9 mouse cellular contexts compared by ENCODE assay signal in the genomic region with DNA sequence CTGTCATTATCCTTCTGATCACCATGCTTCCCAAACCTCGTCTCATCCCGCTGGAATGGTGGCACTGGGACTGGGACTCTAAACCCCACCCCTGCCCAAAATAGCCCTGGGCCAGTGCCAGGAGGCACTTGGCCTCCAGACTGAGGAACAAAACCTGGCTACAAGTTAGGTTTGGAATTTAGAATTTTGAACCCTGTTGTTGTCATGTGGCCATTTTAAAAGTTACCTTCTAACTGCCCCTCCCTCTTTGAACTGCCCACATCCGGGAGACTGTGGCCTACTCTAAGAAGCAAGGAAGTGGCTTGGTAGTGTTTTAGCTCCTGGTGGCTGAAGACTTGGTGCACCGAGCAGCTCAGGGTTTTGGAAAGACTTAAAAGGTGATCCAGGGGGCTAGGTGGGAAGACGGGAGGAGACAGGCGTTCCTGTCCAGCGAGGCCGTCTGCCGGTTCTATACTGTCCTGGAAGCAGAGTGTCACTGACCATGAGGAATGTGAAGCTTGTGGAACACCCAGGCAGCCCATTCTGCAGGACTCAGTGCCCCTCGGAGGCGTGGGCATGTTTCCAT. TPM values are rescaled to one million over a fixed set of nuclear protein-coding genes. Genes with fewer than 3 reads are reported as not detected.
DNase-seq lines count a peak whose midpoint lies in the region; ATAC-seq lines count a peak whose summit lies in the region.
"Had no signal": no experiment of that assay in that cellular context is flagged by ENCODE, and none has a peak within 500 bp of the region (broad histone marks: within the 10 kb centered on the region; RNA-seq: fewer than 3 reads in every experiment).

No protein-coding gene starts in this region.

- intact Hi-C loops in gastrocnemius, postnatal 14 days (cut with DNase I; ENCODE audit: low total_unique reads): no loop called here

- DNase-seq in adrenal gland, postnatal 10 days: peak; percentile 67
- no peak for DNase-seq in adrenal gland, adult 8-10 months
- DNase-seq in 416B (ENCODE audit: low read depth): peak; percentile 56
- DNase-seq in gastrocnemius, postnatal 14 days: peak; percentile 29
- peak; percentile 53 for DNase-seq in kidney, adult 18-20 months
- DNase-seq in embryo, embryonic 10.5 days (ENCODE audit: low spot score): no peak
- DNase-seq in layer of hippocampus, adult 9-10 months (ENCODE audit: low spot score): no peak
- DNase-seq: right cerebral cortex, postnatal 25 days had no signal

- no peak for ATAC-seq in erythroblast, adult 5-6 weeks (replicated peaks; ENCODE audit: low FRiP score, poor library complexity, severe bottlenecking)

RNA-seq across cellular contexts. Expression of a gene that starts 13.4 kb away (rescaled TPM):
- 10 to 100 TPM; 17.6 to 22.5 TPM for total RNA-seq in adrenal gland, postnatal 10 days (2021)
- 10 to 100 TPM; 32.6 to 45.6 (median 42.3) TPM for total RNA-seq in adrenal gland, adult 8-10 months (2022)
- 10 to 100 TPM; 11.6 to 13.1 TPM for total RNA-seq in gastrocnemius, postnatal 14 days (2021)
- total RNA-seq in erythroblast, adult 5-6 weeks (2015; ENCODE audit: low replicate concordance): 0.19 and 0.42 TPM in 2 replicates
- 0.60 and 0.84 TPM in 2 replicates for total RNA-seq in erythroblast, adult 5-6 weeks (2017; ENCODE audit: low replicate concordance)

RNA-seq across cellular contexts. Expression of a gene that starts 13.5 kb away (rescaled TPM):
- 10 to 100 TPM; 26.4 to 30.1 TPM for total RNA-seq in adrenal gland, postnatal 10 days (2021)
- 10 to 100 TPM; 47.0 to 55.8 (median 53.3) TPM for total RNA-seq in adrenal gland, adult 8-10 months (2022)
- total RNA-seq in gastrocnemius, postnatal 14 days (2021): 10 to 100 TPM; 16.1 to 17.4 TPM
- total RNA-seq in erythroblast, adult 5-6 weeks (2015; ENCODE audit: low replicate concordance): 13.6 and 14.2 TPM in 2 replicates
- 14.8 and 30.1 TPM in 2 replicates for total RNA-seq in erythroblast, adult 5-6 weeks (2017; ENCODE audit: low replicate concordance)

RNA-seq across cellular contexts. Expression of a gene that starts 27.8 kb away (rescaled TPM):
- 10 to 100 TPM; 32.5 to 35.7 TPM for total RNA-seq in adrenal gland, postnatal 10 days (2021)
- total RNA-seq in adrenal gland, adult 8-10 months (2022): 10 to 100 TPM; 32.6 to 42.3 (median 37.4) TPM
- total RNA-seq in gastrocnemius, postnatal 14 days (2021): 10 to 100 TPM; 11.2 to 11.7 TPM
- 13.6 and 14.4 TPM in 2 replicates for total RNA-seq in erythroblast, adult 5-6 weeks (2015; ENCODE audit: low replicate concordance)
- 15.8 and 45.9 TPM in 2 replicates for total RNA-seq in erythroblast, adult 5-6 weeks (2017; ENCODE audit: low replicate concordance)

RNA-seq across cellular contexts. Expression of a gene that starts 42.8 kb away (rescaled TPM):
- total RNA-seq in adrenal gland, postnatal 10 days (2021): 10 to 100 TPM; 38.8 to 44.0 TPM
- 10 to 100 TPM; 60.4 to 66.7 (median 65.7) TPM for total RNA-seq in adrenal gland, adult 8-10 months (2022)
- total RNA-seq in gastrocnemius, postnatal 14 days (2021): 10 to 100 TPM; 17.7 to 18.7 TPM
- total RNA-seq in erythroblast, adult 5-6 weeks (2015; ENCODE audit: low replicate concordance): 6.5 and 7.1 TPM in 2 replicates
- 10.8 and 12.7 TPM in 2 replicates for total RNA-seq in erythroblast, adult 5-6 weeks (2017; ENCODE audit: low replicate concordance)

Comparison
In these comparisons a context has a peak if more than half of its experiments do, and no peak if none do; other contexts are left out.
1. DNase-seq: peak in adrenal gland, postnatal 10 days (single experiment), 416B (single experiment), gastrocnemius, postnatal 14 days (single experiment) and kidney, adult 18-20 months (single experiment); none in adrenal gland, adult 8-10 months (single experiment), embryo, embryonic 10.5 days (single experiment) and layer of hippocampus, adult 9-10 months (single experiment).
2. RNA of a gene that starts 13.4 kb away (total RNA-seq): 32.6 to 45.6 TPM in adrenal gland, adult 8-10 months, 17.6 to 22.5 TPM in adrenal gland, postnatal 10 days and 11.6 to 13.1 TPM in gastrocnemius, postnatal 14 days; 0.19 to 0.84 TPM in erythroblast, adult 5-6 weeks; every median in the first group is over 4 times any median in the second.